Comparison of ENCODE assay signal across 1 mouse cellular context in the genomic region with DNA sequence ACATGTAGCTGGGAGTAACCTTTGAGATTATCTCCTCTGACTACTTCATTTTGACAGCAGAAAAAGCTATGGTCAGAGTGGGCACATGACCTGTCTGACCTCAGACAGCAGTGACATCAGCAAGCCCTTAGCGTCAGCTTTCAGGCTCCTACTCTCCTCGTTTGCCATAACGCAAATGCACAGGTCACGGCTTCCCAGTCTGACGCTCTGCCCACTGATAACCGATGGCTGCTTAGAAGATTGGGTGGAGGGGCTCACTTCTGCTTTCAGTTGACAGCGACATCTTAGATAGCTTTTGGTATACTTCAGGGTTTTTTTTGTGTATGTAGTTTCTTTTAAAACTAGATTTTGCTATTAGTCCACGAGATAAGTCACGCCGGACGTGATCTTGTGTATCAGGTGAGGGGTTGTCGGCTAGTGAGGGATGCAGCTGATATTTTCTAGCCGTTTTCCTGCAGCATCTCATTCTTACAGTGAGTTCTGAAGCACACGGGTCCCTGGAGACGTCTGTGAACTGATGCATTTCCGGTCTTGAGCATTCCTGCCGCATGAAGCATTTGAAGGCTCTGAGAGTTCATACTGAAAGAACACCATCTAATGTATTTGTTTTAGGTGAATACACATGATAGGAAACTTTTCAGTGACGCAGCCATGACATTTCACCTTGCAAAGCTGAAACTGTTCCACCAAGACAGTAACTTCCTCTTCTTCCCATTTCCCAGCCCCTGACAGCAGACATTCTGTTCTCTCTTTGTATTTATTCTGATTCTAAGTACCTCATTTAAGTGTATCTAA.
TF ChIP-seq lines count a peak whose summit lies in the region.

No protein-coding gene starts in this region.

TF ChIP-seq in CH12.LX, 34 proteins besides CTCF, POLR2A, EP300 and RAD21 (continued from another document):
- TF ChIP-seq UBTF (IDR thresholded peaks at IDR 0.05; ENCODE audit: low read depth, low read length) (no peak), E2F4 (IDR thresholded peaks at IDR 0.05; ENCODE audit: insufficient replicate concordance, low read depth, low read length) (no peak), ELF1 (IDR thresholded peaks at IDR 0.05; ENCODE audit: low read depth, low read length) (peak; percentile 41; the same call in 1 of the 2 replicates), MAZ (IDR thresholded peaks at IDR 0.05; ENCODE audit: low read depth, low read length) (no peak), POLR2AphosphoS2 (IDR thresholded peaks at IDR 0.05; ENCODE audit: low read depth, low read length) (no peak), GABPA (IDR thresholded peaks at IDR 0.05; ENCODE audit: insufficient replicate concordance, low read depth, low read length) (no peak; the same call in 1 of the 2 replicates), JUN (IDR thresholded peaks at IDR 0.05; ENCODE audit: insufficient read depth, low read depth, low read length) (no peak), MAX (IDR thresholded peaks at IDR 0.05; ENCODE audit: low read length) (peak; percentile 21; the same call in 1 of the 2 replicates), ZNF384 (IDR thresholded peaks at IDR 0.05; ENCODE audit: low read depth, low read length) (0 out of 2 replicates have a peak, but pooled peaks have one; percentile 8)
